In genomic region chr4:117605099-117605953, GRCm38 (mm10) we compare ENCODE assay signal across 9 mouse cellular contexts. TPM values are rescaled to one million over a fixed set of nuclear protein-coding genes. Genes with fewer than 3 reads are reported as not detected.
DNase-seq lines count a peak whose midpoint lies in the region; ATAC-seq and TF ChIP-seq lines count a peak whose summit lies in the region.
"Had no signal": no experiment of that assay in that cellular context is flagged by ENCODE, and none has a peak within 500 bp of the region (broad histone marks: within the 10 kb centered on the region; RNA-seq: fewer than 3 reads in every experiment).

No protein-coding gene starts in this region.

- no peak overlapping the region for H3K27ac ChIP-seq in kidney, embryonic 15.5 days
- H3K27ac ChIP-seq in kidney, embryonic 14.5 days (ENCODE audit: low read depth, low read length), result no peak overlapping the region
- peak overlapping the region; percentile 36; the same call in 1 of the 2 replicates for H3K27ac ChIP-seq in hindbrain, postnatal 0 days
- H3K27ac ChIP-seq in neural tube, embryonic 13.5 days (replicated peaks), result peak overlapping the region; percentile 81
- H3K27ac ChIP-seq in left cerebral cortex, adult 2 months, result no peak overlapping the region

- peak; percentile 62 for DNase-seq in embryo, embryonic 10.5 days (ENCODE audit: low spot score)
- peak; percentile 32 for DNase-seq in hindbrain, postnatal 0 days (ENCODE audit: low spot score)
- DNase-seq in left cerebral cortex, adult 2 months (ENCODE audit: extremely low spot score in 1 of 2, low spot score in 2 of 2), result no peak
- DNase-seq in T-cell, adult 2 months (ENCODE audit: low spot score), result no peak
- no peak for DNase-seq in adrenal gland, adult (ENCODE audit: inconsistent age in 2 of 2, low spot score in 1 of 2)
- DNase-seq: adrenal gland, postnatal 25 days had no signal

- peaks cover 51% of the 10 kb centered on the region for H3K4me1 ChIP-seq in kidney, embryonic 15.5 days
- peaks cover 23% of the 10 kb centered on the region for H3K4me1 ChIP-seq in kidney, embryonic 14.5 days (ENCODE audit: control insufficient read depth, insufficient read depth, low read length)
- peaks cover 23% of the 10 kb centered on the region for H3K4me1 ChIP-seq in hindbrain, postnatal 0 days (ENCODE audit: insufficient read depth, low read length)
- H3K4me1 ChIP-seq in neural tube, embryonic 13.5 days (replicated peaks), result peaks cover 68% of the 10 kb centered on the region

- no peaks in the 10 kb centered on the region for H3K9me3 ChIP-seq in kidney, embryonic 15.5 days (replicated peaks)
- no peaks in the 10 kb centered on the region for H3K9me3 ChIP-seq in kidney, embryonic 14.5 days (ENCODE audit: control insufficient read depth, low read length)
- no peaks in the 10 kb centered on the region for H3K9me3 ChIP-seq in hindbrain, postnatal 0 days (ENCODE audit: low read length)
- no peaks in the 10 kb centered on the region for H3K9me3 ChIP-seq in neural tube, embryonic 13.5 days

- H3K4me3 ChIP-seq in kidney, embryonic 15.5 days (replicated peaks), result no peak overlapping the region
- H3K4me3 ChIP-seq in kidney, embryonic 14.5 days (ENCODE audit: low read length), result no peak overlapping the region
- no peak overlapping the region for H3K4me3 ChIP-seq in hindbrain, postnatal 0 days (ENCODE audit: low read length)
- H3K4me3 ChIP-seq in neural tube, embryonic 13.5 days, result no peak overlapping the region
- H3K4me3 ChIP-seq in left cerebral cortex, adult 2 months, result no peak overlapping the region

- H3K36me3 ChIP-seq in kidney, embryonic 15.5 days, result peaks cover 21% of the 10 kb centered on the region
- peaks cover 12% of the 10 kb centered on the region; the same call in 1 of the 2 replicates for H3K36me3 ChIP-seq in kidney, embryonic 14.5 days (ENCODE audit: control insufficient read depth, insufficient read depth, low read length)
- peaks cover 4% of the 10 kb centered on the region; the same call in 1 of the 2 replicates for H3K36me3 ChIP-seq in hindbrain, postnatal 0 days (ENCODE audit: insufficient read depth, low read length)
- peaks cover 6% of the 10 kb centered on the region; the same call in 1 of the 2 replicates for H3K36me3 ChIP-seq in neural tube, embryonic 13.5 days

- intact Hi-C loops in left cerebral cortex, adult 2 months (cut with DNase I), result no loop called here

- no peak overlapping the region for H3K9ac ChIP-seq in kidney, embryonic 15.5 days
- no peak overlapping the region for H3K9ac ChIP-seq in kidney, embryonic 14.5 days (ENCODE audit: low read depth, low read length)
- 0 out of 2 replicates have a peak overlapping the region, but pooled peaks have one; percentile 37 for H3K9ac ChIP-seq in hindbrain, postnatal 0 days (replicated peaks; ENCODE audit: low read length)
- H3K9ac ChIP-seq in neural tube, embryonic 13.5 days, result peak overlapping the region; percentile 46

- no peaks in the 10 kb centered on the region for H3K27me3 ChIP-seq in kidney, embryonic 15.5 days
- no peaks in the 10 kb centered on the region for H3K27me3 ChIP-seq in kidney, embryonic 14.5 days (ENCODE audit: control insufficient read depth, insufficient read depth, low read length)
- H3K27me3 ChIP-seq in hindbrain, postnatal 0 days (ENCODE audit: insufficient read depth, low read length), result no peaks in the 10 kb centered on the region
- H3K27me3 ChIP-seq in neural tube, embryonic 13.5 days, result no peaks in the 10 kb centered on the region

- no peak overlapping the region for H3K4me2 ChIP-seq in kidney, embryonic 15.5 days
- H3K4me2 ChIP-seq in kidney, embryonic 14.5 days (replicated peaks; ENCODE audit: low read depth, low read length), result no peak overlapping the region
- no peak overlapping the region for H3K4me2 ChIP-seq in hindbrain, postnatal 0 days (ENCODE audit: low read depth, low read length)
- H3K4me2 ChIP-seq in neural tube, embryonic 13.5 days, result 0 out of 2 replicates have a peak overlapping the region, but pooled peaks have one; percentile 3

- ATAC-seq in kidney, embryonic 15.5 days (replicated peaks; ENCODE audit: low FRiP score), result peak; percentile 43
- ATAC-seq in kidney, embryonic 14.5 days (ENCODE audit: low FRiP score, low TSS enrichment), result no peak
- peak; percentile 48; the same call in 1 of the 2 replicates for ATAC-seq in hindbrain, postnatal 0 days
- ATAC-seq in neural tube, embryonic 13.5 days (ENCODE audit: low read depth), result peak; percentile 54; the same call in 1 of the 2 replicates

- TF ChIP-seq CTCF in hindbrain, postnatal 0 days (IDR thresholded peaks at IDR 0.05; ENCODE audit: low read depth), result no peak
- no peak for TF ChIP-seq CTCF in left cerebral cortex, adult 2 months (IDR thresholded peaks at IDR 0.05)

- WGBS in kidney, embryonic 15.5 days, result 33% methylated on average over 16 of the region's 16 CpGs
- 32% methylated on average over 16 of the region's 16 CpGs for WGBS in kidney, embryonic 14.5 days
- WGBS in hindbrain, postnatal 0 days, result 29% methylated on average over 16 of the region's 16 CpGs
- WGBS in neural tube, embryonic 13.5 days, result 13% methylated on average over 16 of the region's 16 CpGs

RNA-seq across cellular contexts. Expression of gene Eri3, which starts 55.2 kb away (rescaled TPM):
- polyA plus RNA-seq in kidney, embryonic 15.5 days (2015; fragmentation: Nextera tagmentation; extraction: Ambion mirVana), result 146 and 149 TPM in 2 replicates
- polyA plus RNA-seq in kidney, embryonic 14.5 days (2014; fragmentation: Nextera tagmentation; extraction: Ambion mirVana), result 138 and 161 TPM in 2 replicates
- 263 and 267 TPM in 2 replicates for total RNA-seq in hindbrain, postnatal 0 days (2014; rRNA removed)
- 277 and 295 TPM in 2 replicates for polyA plus RNA-seq in hindbrain, postnatal 0 days (2015; fragmentation: Nextera tagmentation; extraction: Ambion mirVana)
- 174 and 179 TPM in 2 replicates for polyA plus RNA-seq in neural tube, embryonic 13.5 days (2015; fragmentation: Nextera tagmentation; extraction: Ambion mirVana)
- 100 to 1,000 TPM; 197 to 200 TPM for total RNA-seq in left cerebral cortex, adult 2 months (2021)

Comparison
In these comparisons a context has a peak if more than half of its experiments do, and no peak if none do; other contexts are left out.
1. H3K27ac ChIP-seq: peak in hindbrain, postnatal 0 days (single experiment) and neural tube, embryonic 13.5 days (single experiment); none in kidney, embryonic 15.5 days (single experiment), kidney, embryonic 14.5 days (single experiment) and left cerebral cortex, adult 2 months (single experiment).
2. H3K9ac ChIP-seq: peak in hindbrain, postnatal 0 days (single experiment) and neural tube, embryonic 13.5 days (single experiment); none in kidney, embryonic 15.5 days (single experiment) and kidney, embryonic 14.5 days (single experiment).
3. DNase-seq: peak in embryo, embryonic 10.5 days (single experiment) and hindbrain, postnatal 0 days (single experiment); none in left cerebral cortex, adult 2 months (0 of 2), T-cell, adult 2 months (single experiment) and adrenal gland, adult (0 of 2).